Mouse (Mus musculus): ENCODE data around the gene Neu1. TPM values are rescaled to one million over a fixed set of nuclear protein-coding genes. Genes with fewer than 3 reads are reported as not detected.
"Not testable (repeated sequence)": the region's sequence is repeated elsewhere in the genome, so short reads cannot be mapped to it uniquely, and the experiment has no call there.

The Neu1 gene
- polyA plus RNA-seq, 1 experiment: 448 TPM

- Histone ChIP-seq H3K36me3 (ENCODE audit: control insufficient read depth, insufficient read depth, low read length) (no peaks in the 10 kb centered on the region), H3K4me3 (ENCODE audit: insufficient read depth, low read depth, low read length) (no peak overlapping the region), H3K27me3 (replicated peaks; ENCODE audit: control insufficient read depth, insufficient read depth, low read length) (no peaks in the 10 kb centered on the region), H3K27ac (ENCODE audit: insufficient read depth, low read depth, low read length) (peak overlapping the region; percentile 71; the same call in 1 of the 2 replicates), H3K4me1 (ENCODE audit: control insufficient read depth, insufficient read depth, low read length) (peaks cover 32% of the 10 kb centered on the region)
- TF ChIP-seq POLR2A (IDR thresholded peaks at IDR 0.05; ENCODE audit: low read depth, low read length) (no peak), CTCF (conservative IDR thresholded peaks at IDR 0.05; ENCODE audit: insufficient read depth, insufficient read length, low read depth, low read length) (peak; percentile 66)
- WGBS: 18% methylated on average over 8 of the region's 8 CpGs
- peak; percentile 75 for DNase-seq
These were observed 16.6 kb downstream of the Neu1 start for GRCm38 (mm10) chr17:34947606-34948005.

DNA sequence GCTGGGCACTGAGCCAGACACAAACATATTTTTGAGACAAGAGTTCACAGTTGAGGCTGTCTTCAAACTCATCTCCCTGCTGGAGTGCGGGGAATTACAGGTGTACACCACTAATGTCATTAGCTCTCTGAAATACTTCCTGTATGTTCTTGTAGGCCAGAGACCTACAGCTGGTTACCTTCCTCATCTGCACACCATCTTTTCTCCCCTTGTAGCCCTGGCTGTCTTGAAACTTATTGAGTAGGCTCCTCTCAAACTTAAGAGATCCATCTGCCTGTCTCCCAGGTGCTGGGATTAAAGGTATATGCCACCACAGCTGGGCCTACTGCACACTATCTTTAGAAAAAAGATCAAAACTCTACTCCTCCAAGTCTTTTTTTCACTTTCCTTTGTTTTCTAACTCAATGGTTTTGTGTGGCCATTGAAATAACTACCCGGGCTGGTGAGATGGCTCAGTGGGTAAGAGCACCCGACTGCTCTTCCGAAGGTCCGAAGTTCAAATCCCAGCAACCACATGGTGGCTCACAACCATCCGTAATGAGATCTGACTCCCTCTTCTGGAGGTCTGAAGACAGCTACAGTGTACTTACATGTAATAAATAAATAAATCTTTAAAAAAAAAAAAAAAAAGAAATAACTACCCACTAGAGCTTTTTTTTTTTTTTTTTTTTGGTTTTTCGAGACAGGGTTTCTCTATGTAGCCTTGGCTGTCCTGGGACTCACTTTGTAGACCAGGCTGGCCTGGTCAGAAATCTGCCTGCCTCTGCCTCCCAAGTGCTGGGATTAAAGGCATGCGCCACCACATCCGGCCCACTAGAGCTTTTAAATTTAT, 17.9 kb downstream of the Neu1 start:
- peak overlapping the region; percentile 75 for H3K27ac ChIP-seq (ENCODE audit: insufficient read depth, low read depth, low read length)
- not testable (repeated sequence) for H3K27me3 ChIP-seq (replicated peaks; ENCODE audit: control insufficient read depth, insufficient read depth, low read length); H3K4me3 ChIP-seq (ENCODE audit: insufficient read depth, low read depth, low read length); H3K36me3 ChIP-seq (ENCODE audit: control insufficient read depth, insufficient read depth, low read length); DNase-seq
- 51% methylated on average over 9 of the region's 9 CpGs for WGBS
- H3K4me1 ChIP-seq (ENCODE audit: control insufficient read depth, insufficient read depth, low read length): peaks cover 27% of the 10 kb centered on the region

- H3K27me3 ChIP-seq (replicated peaks; ENCODE audit: control insufficient read depth, insufficient read depth, low read length): no peaks in the 10 kb centered on the region
- peak overlapping the region; percentile 29; the same call in 1 of the 2 replicates for H3K27ac ChIP-seq (ENCODE audit: insufficient read depth, low read depth, low read length)
- 63% methylated on average over 4 of the region's 4 CpGs for WGBS
- H3K4me3 ChIP-seq (ENCODE audit: insufficient read depth, low read depth, low read length): no peak overlapping the region
- H3K36me3 ChIP-seq (ENCODE audit: control insufficient read depth, insufficient read depth, low read length): no peaks in the 10 kb centered on the region
- H3K4me1 ChIP-seq (ENCODE audit: control insufficient read depth, insufficient read depth, low read length): peaks cover 25% of the 10 kb centered on the region
- no peak for TF ChIP-seq CTCF (conservative IDR thresholded peaks at IDR 0.05; ENCODE audit: insufficient read depth, insufficient read length, low read depth, low read length)
- DNase-seq: no peak
These were observed 18.5 kb downstream of the Neu1 start for GRCm38 (mm10) chr17:34949553-34949969.

DNA sequence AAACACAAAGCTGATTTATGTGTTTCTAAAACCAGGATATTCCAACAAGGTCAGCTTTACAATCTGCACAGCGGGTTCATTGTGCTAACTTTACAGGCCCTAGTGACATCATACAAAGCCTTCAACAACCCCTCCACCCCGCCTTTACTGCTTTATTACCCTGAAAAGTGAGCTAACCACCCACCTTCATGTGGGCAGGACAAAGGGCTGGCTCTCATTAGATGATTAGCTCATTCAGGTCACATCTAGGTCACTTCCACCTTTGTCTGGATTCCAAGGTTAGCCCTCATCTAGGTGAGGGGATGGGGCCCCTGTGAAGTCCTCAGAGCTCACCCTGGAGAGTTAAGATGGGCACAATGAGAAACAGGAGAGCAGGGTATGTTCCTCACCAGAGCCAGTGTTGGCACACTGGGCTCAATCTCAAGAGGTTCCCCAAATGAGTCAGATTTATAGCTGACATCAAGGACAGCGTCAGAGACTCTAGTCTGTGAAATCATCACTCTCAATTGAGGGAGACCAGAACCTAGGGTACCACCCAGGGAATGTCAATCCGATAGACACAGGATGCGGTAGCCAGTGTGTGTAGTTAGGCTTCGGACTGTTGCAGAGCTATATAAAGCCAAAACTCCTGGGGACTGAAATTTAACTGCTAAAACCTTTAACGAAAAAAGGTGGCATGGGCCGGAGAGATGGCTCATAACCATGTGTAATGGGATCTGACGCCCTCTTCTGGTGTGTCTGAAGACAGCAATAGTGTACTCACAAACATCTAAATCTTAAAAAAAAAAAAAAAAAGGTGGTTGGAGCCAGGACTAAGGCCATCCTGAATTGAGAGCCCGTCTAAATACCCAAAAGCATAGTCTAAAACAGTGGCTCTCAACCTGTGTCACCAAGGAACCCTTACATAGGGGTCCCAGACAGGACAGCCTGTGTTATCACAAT, 19.7 kb downstream of the Neu1 start:
- Histone ChIP-seq H3K4me1 (ENCODE audit: control insufficient read depth, insufficient read depth, low read length) (peaks cover 17% of the 10 kb centered on the region), H3K36me3 (ENCODE audit: control insufficient read depth, insufficient read depth, low read length) (no peaks in the 10 kb centered on the region), H3K4me3 (ENCODE audit: insufficient read depth, low read depth, low read length) (peak overlapping the region; percentile 99), H3K27ac (ENCODE audit: insufficient read depth, low read depth, low read length) (no peak overlapping the region), H3K27me3 (replicated peaks; ENCODE audit: control insufficient read depth, insufficient read depth, low read length) (no peaks in the 10 kb centered on the region)
- no peak for DNase-seq
- no peak for TF ChIP-seq CTCF (conservative IDR thresholded peaks at IDR 0.05; ENCODE audit: insufficient read depth, insufficient read length, low read depth, low read length)
- TF ChIP-seq POLR2A (IDR thresholded peaks at IDR 0.05; ENCODE audit: low read depth, low read length): no peak
- whole genome bisulfite sequencing: 26% methylated on average over 10 of the region's 10 CpGs

DNA sequence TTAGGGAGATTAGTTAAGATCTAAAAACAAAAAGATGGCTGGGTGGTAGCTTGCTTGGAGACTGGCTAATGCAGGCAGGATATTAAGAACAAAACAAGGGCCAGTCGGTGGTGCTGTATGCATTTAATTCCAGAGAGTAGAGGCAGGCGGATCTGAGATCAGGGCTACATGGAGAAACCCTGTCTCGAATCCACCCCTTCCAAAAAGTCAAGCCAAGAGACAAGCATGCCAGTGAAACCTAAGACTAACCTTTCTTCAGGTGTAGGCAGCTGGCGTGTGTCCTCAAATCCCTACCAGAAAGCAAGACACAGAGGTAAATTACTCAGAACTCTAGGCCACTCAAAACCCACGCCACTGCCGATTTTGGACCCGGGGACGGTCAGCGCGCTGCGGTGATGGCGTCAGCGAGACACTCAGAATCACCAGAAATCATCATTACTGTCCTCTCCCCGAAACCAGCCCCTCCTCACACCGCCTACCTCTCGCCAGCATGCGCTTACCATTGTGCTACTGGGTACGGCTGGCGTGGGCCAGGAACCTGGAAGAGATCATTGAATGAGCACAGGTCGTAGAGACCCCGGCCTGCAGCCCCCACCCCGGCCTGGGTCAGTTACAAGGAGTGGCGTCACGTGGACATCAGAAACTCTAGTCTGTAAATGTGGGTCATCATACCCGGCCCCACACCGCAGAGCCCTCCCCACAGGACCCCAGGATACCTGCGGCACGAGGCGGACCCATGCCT, 20.8 kb downstream of the Neu1 start:
- TF ChIP-seq POLR2A (IDR thresholded peaks at IDR 0.05; ENCODE audit: low read depth, low read length): no peak
- TF ChIP-seq CTCF (conservative IDR thresholded peaks at IDR 0.05; ENCODE audit: insufficient read depth, insufficient read length, low read depth, low read length): no peak

GRCm38 (mm10) chr17:34952378-34953040, 21.5 kb downstream of the Neu1 start:
- no peaks in the 10 kb centered on the region for H3K27me3 ChIP-seq (replicated peaks; ENCODE audit: control insufficient read depth, insufficient read depth, low read length)
- peaks cover 9% of the 10 kb centered on the region; the same call in 1 of the 2 replicates for H3K4me1 ChIP-seq (ENCODE audit: control insufficient read depth, insufficient read depth, low read length)
- H3K36me3 ChIP-seq (ENCODE audit: control insufficient read depth, insufficient read depth, low read length): no peaks in the 10 kb centered on the region
- peak overlapping the region; percentile 85 for H3K27ac ChIP-seq (ENCODE audit: insufficient read depth, low read depth, low read length)
- under 1% methylated on average over 23 of the region's 23 CpGs for WGBS
- peak overlapping the region; percentile 99 for H3K4me3 ChIP-seq (ENCODE audit: insufficient read depth, low read depth, low read length)
- DNase-seq: peak; percentile 83
- TF ChIP-seq POLR2A (IDR thresholded peaks at IDR 0.05; ENCODE audit: low read depth, low read length) (peak; percentile 84), CTCF (conservative IDR thresholded peaks at IDR 0.05; ENCODE audit: insufficient read depth, insufficient read length, low read depth, low read length) (peak; percentile 67)

More for the DNA sequence above, 20.8 kb downstream of the Neu1 start:
- peaks cover 9% of the 10 kb centered on the region; the same call in 1 of the 2 replicates for H3K4me1 ChIP-seq (ENCODE audit: control insufficient read depth, insufficient read depth, low read length)
- no peak for DNase-seq
- H3K4me3 ChIP-seq (ENCODE audit: insufficient read depth, low read depth, low read length): peak overlapping the region; percentile 99
- WGBS: under 1% methylated on average over 29 of the region's 29 CpGs
- peak overlapping the region; percentile 85 for H3K27ac ChIP-seq (ENCODE audit: insufficient read depth, low read depth, low read length)
- no peaks in the 10 kb centered on the region for H3K27me3 ChIP-seq (replicated peaks; ENCODE audit: control insufficient read depth, insufficient read depth, low read length)
- no peaks in the 10 kb centered on the region for H3K36me3 ChIP-seq (ENCODE audit: control insufficient read depth, insufficient read depth, low read length)

Measured in kidney, adult 2 months (tissue).